Mouse (Mus musculus) embryonic fibroblast, embryonic 13.5 days (primary cell): ENCODE data around the gene Exosc1. TPM values are rescaled to one million over a fixed set of nuclear protein-coding genes. Genes with fewer than 3 reads are reported as not detected.

ENCODE experiments used
- H3K27ac ChIP-seq: 2 replicates; pipeline ENCODE4 v1.5.1; 2012; ENCODE audit warnings: low read length, control low read depth, inconsistent platforms; ENCODE audit not compliant: insufficient read depth
- H3K4me1 ChIP-seq: 2 replicates; pipeline ENCODE4 v1.6.1; 2011; ENCODE audit warnings: low read length; ENCODE audit not compliant: control insufficient read depth, insufficient read depth
- H3K4me3 ChIP-seq: 2 replicates; pipeline ENCODE4 v1.5.1; 2011; ENCODE audit warnings: mild to moderate bottlenecking, control low read depth, low read length; ENCODE audit not compliant: insufficient read depth
- CTCF ChIP-seq: IDR thresholded peaks from 2 replicates; pipeline ENCODE4 v1.5.1; 2011; ENCODE audit warnings: mild to moderate bottlenecking, control low read depth, low read length, moderate library complexity, borderline replicate concordance; ENCODE audit not compliant: insufficient read depth
- POLR2A ChIP-seq: IDR thresholded peaks from 2 replicates; pipeline ENCODE4 v1.6.1; 2011; ENCODE audit warnings: low read depth, mild to moderate bottlenecking, control low read depth, low read length, moderate library complexity
- polyA plus RNA-seq: library from polyadenylated mRNA; stranded (reverse); fragments of >200 nt; gene quantifications from 2 replicates; pipeline ENCODE4 v1.2.4, GENCODE M21; 2011; ENCODE audit warnings: low read depth; ENCODE audit not compliant: missing spikeins, insufficient read length

Exosc1 gene
- polyA plus RNA-seq, 1 experiment = 50.9 TPM

DNA sequence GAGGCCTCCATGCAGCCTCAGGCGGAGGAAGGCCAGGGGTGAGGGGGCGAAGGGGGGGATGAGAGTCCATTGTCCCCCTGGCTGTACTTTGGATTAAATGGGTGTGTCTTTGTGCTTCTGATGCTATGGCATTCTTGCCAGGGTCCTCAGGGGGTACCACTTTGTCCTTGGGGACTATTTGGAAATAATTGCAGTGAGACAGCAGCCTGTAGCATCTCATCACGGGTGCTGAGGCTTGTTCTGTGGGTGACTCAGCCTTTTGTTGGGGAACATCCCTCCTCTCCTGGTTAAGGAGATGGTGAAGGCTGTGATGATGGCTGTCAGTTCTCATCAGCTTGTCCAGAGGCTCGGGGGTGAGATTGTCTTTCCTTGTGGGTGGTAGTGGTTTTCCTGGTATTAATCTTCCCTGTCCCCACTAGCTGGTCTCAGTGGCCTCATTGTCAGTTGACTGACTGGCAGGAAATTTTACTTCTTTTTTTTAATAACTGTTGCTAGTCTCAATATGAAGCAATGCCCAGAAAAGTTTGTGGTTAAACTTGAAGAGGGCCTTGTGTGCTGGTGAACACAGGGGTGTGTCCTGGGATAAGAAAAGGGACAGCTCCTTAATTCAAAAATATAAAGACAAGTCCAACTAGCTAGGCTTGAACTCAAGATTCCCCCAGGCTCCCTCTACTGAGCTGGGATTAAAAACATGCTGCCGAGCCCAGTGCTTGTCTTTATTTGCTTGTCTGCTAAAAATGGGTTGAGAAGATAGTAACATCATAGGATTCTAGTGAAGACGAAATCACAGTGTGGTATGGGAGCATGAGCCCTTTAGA lies 19.2 kb downstream of the Exosc1 start:
- TF ChIP-seq CTCF (no peak), POLR2A (no peak)
- Histone ChIP-seq H3K4me3 (peak overlapping the region; percentile 96), H3K27ac (peak overlapping the region; percentile 85), H3K4me1 (peaks cover 2% of the 10 kb centered on the region)

DNA sequence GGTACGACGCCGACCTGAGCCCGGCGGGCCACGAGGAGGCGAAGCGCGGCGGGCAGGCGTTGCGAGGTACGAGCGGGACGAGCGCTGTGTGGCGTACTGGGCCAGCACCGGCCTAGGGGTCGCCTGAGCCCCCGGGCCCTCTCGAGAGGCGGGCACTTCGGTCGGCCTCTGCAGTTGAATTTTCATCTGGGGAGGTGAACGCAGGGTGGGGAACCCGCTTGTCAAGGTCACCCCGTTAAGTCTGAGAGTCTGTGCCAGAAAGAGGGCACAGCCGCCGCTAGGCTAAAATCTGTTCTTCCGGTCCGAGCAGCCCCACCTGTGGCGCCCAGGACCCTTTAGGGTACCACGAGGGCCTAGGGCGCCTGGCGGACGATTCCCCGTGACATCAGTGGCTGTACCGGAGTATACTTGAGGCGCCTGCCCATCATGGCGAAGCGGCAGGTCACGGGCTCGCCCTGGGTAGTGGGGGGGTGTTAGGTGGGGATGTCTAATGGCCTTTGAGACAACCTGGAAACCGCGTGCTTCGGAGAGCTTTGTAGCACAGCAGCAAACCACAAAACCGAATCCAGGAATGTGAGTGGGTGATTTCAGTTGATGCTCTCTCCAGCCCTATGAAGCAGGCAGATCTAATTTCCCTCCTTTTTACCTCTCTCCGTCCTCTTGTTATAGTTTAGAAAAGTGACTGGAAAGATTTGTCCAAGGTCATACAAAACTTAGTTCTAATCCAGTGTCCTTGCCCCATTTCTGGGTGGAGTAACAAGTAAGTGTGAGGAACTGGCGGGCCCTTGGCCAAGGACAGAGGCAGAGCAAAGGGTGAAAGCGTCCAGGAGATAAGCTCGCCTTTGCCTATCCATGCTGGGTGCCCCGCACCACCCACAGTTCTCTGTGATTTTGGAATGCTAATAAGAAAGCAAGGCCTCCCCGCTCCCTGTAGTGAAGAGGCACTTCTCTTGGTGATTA lies 20.8 kb downstream of the Exosc1 start:
- H3K4me3 ChIP-seq = peak overlapping the region; percentile 96
- TF ChIP-seq POLR2A (peak; percentile 65; the same call in 1 of the 2 replicates), CTCF (no peak)
- peaks cover 2% of the 10 kb centered on the region for H3K4me1 ChIP-seq
- H3K27ac ChIP-seq = peak overlapping the region; percentile 85

DNA sequence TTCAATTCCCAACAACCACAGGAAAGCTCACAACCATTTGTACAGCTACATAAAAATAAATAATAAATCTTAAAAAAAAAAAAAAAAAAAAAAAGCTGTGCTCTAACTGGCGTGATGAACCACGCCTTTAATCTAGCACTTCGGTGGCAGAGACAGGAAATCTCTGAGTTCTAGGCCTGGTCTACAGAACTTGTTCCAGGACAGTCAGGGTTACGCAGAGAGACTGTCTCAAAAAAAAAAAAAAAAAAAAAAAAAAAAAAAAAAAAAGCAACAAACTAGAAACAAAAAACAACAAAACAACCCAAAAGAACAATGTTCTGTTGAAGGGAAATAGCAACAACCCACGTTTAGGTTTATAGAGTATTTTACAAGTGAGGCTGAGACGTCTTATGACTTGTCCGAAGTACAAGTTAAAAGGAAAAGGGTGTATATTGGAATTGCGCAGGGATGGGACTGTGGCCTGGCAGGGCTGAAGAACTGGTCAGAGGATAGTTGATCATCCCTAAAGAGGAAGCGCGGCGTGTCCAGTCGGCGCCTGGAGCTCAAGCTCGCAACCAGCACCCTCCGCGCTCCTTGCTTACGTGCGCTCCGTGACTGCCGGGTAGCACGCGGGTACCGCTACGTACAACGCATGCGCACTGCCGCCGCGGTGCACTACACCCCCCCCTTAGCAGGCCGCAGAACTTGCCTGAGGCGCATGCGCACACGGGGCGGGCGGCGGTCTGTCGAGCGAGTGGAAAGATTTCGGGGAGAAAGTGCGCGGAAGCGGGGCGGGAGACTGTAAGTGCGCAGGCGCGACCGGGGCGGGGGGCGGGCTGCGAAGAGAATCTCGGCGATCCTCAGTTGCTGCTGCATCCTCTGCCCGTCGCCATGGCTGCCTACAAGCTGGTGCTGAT lies 21.8 kb downstream of the Exosc1 start, which contains the start of gene Pgam1:
Pgam1 (plus strand) TSS at position 746 of the 896 bp plus-strand sequence.
- TF ChIP-seq CTCF (no peak), POLR2A (peak; percentile 94)
- peak within 1 kb of the TSS; percentile 96 for H3K4me3 ChIP-seq
- H3K4me1 ChIP-seq = peaks cover 2% of the 10 kb centered on the region
- peak within 1 kb of the TSS; percentile 92 for H3K27ac ChIP-seq

DNA sequence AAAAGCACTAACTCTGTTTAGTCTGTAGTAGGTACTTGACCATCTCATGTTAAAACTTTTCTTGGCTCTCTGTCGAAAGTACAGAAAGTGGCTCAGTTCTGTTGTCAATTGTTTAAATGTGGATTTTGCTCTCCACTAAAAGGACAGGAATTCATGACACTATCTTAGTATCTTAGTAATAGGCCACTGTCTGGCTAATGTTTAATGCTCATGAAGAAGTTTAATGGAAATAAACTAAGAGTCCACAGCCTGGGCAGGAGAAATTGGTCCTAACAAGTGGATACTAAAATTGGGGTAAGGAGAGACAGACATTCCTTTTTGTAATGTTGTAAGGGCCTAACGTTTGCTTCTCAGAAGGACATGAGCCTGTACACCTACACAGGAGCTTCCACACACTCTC lies 22.8 kb downstream of the Exosc1 start:
- no peak for TF ChIP-seq CTCF
- no peak for TF ChIP-seq POLR2A
- Histone ChIP-seq H3K4me1 (peaks cover 2% of the 10 kb centered on the region), H3K4me3 (no peak overlapping the region), H3K27ac (no peak overlapping the region)

DNA sequence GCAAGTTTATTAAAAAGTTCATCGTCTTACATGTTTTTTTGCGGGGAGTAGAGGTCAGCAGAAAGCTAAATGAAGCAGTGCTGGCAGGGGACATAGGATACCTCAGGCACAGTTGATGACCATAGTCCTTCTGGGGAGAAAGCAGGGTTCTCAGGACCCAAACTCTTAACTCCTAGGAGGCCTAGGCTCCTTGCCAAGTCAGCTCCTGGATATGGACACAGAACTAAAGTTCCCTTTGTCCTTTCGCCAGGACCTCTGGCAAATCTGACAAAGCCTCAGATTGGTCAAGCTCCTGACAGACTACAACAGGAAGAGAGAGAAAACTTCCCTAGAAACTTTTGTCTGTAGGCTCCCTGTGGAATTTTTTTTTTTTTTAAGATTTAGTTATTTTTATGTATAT lies 24.5 kb downstream of the Exosc1 start:
- Histone ChIP-seq H3K4me1 (no peaks in the 10 kb centered on the region), H3K27ac (no peak overlapping the region), H3K4me3 (no peak overlapping the region)
- no peak for TF ChIP-seq CTCF

DNA sequence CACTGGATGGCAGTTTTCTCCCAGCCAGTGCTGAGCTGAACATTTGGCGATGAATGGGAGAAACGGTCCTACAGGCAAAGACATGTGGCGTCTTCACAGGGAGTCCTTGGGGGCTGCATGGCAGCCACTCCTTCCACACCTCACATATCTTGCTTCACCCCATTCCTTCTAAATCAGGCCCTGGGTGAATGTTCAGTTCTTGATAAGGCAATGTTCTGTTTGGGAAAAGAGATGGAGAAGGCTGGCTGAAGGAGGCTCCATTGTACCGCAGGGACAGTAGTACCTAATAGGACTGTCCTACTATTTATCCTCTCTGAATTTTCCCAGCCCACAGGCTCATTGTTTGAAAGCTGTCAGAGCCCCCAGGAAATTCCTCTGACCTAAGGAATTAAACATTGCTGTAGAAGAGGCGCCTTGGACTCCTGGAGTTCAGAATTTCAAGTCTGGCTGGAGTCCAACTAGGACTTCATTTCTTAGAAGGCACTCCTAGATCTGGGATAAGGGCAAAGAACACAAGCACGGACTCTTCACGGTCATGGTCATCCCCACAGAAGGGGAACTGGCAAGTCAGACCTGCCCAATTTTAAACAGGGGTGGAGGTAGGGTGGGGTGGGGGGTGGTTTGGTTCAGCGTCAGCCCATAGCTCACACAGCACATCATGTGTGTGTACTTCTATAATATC lies 26.0 kb downstream of the Exosc1 start:
- no peak overlapping the region for H3K27ac ChIP-seq
- TF ChIP-seq CTCF (no peak), POLR2A (no peak)
- no peaks in the 10 kb centered on the region for H3K4me1 ChIP-seq
- no peak overlapping the region for H3K4me3 ChIP-seq

DNA sequence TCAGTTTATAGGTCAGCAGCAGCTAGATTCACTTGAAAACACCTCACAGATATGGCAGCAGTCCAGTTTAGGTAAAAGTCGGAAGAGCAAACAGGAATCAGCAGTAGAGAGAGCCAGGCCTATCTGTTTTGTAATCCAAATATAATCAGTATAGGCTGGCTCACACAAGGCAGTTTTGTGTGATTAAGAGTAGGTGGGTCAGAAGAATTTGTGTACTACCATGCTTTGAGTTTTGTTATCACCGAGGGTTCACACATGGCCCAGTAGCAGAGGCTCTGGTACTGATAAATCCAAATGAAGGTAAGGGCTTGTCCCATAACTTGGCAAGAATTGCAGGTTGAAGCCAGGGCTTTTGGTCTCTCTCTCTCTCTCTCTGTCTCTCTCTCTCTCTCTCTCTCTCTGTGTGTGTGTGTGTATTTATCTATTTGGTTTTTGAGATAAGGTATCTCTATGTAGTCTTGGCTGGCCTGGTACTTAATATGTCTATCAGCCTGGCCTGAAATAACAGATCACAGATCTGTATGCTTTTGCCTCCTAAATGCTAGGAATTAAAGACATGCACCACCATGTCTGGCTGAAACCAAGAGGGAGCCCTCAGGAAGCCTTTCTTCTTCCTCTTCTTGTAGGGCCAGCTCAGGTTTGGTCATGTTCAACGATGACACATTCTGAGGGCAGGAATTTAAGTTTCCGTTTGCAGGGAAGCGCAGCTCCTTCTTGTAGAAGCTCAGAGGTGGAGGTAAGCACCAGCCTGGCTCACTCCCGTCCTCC lies 26.7 kb downstream of the Exosc1 start:
- no peaks in the 10 kb centered on the region for H3K4me1 ChIP-seq
- H3K27ac ChIP-seq = no peak overlapping the region
- no peak overlapping the region for H3K4me3 ChIP-seq
- TF ChIP-seq CTCF (no peak), POLR2A (no peak)

DNA sequence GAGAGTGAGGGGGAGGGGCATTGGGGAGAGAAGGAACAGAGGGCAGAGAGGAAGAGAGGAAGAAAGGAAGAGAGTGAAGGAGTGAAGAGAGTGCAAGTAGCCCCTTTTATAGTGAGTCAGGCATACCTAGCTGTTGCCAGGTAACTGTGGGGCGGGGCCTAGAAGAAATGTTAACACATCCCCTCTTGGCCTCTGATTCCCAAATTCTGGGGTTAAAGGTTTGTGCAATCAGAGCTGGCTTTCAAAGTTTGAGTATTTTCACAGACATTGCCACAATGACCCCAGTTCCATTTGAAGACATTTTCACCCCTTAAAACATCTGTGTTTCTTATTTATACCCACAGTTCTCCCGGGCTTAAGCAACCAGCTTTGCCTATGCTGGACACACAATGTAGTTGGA lies 28.0 kb downstream of the Exosc1 start:
- TF ChIP-seq POLR2A (no peak), CTCF (no peak)
- H3K27ac ChIP-seq = no peak overlapping the region
- no peak overlapping the region for H3K4me3 ChIP-seq
- no peaks in the 10 kb centered on the region for H3K4me1 ChIP-seq
